Mouse (Mus musculus) heart, postnatal 0 days (tissue): ENCODE measurements around the gene Mettl9.

Source experiments
- CTCF ChIP-seq: IDR thresholded peaks from 2 replicates; pipeline ENCODE4 v1.5.1; 2016; ENCODE audit warnings: antibody characterized with exemption, control low read depth, low read depth
- EP300 ChIP-seq: IDR thresholded peaks from 2 replicates; pipeline ENCODE4 v1.6.1; 2016; ENCODE audit warnings: antibody characterized with exemption, low read depth

- TF ChIP-seq CTCF (no peak), EP300 (no peak)
Measured at GRCm38 (mm10) chr7:121035161-121035721, 996 bp downstream of the Mettl9 start.
